Mouse (Mus musculus): Measurements from ENCODE around the gene Gm9945.

DNA sequence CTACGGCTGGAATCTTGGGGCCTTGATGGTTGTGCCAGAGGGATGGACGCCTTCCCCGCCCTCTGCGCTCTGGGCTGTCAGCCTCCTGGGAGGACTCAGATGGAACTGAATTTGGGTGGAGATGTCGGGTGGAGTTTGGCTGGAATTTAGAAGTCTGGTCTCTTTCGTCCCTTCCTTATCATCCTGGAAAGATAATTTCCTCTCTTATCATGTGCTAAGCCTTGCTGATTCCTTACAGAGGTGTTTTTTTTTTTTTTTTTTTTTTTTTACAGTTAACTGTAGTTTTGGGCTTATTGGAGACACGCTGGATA, 41.8 kb downstream of the Gm9945 start:
- TF ChIP-seq CTCF (IDR thresholded peaks at IDR 0.05; ENCODE audit: low read depth, low read length), result no peak
- TF ChIP-seq POLR2A (IDR thresholded peaks at IDR 0.05; ENCODE audit: insufficient read depth, low read length), result no peak
